Mouse (Mus musculus): ENCODE measurements around the gene Ptprh. TPM values are rescaled to one million over a fixed set of nuclear protein-coding genes. Genes with fewer than 3 reads are reported as not detected.

Gene Ptprh
- polyA plus RNA-seq, 1 experiment from 2014 or later, result 0.13 TPM

GRCm38 (mm10) chr7:4513236-4513635 lies 90.6 kb downstream of the Ptprh start:
- no peaks in the 10 kb centered on the region for H3K36me3 ChIP-seq (ENCODE audit: insufficient read depth, low read length)
- H3K9me3 ChIP-seq (replicated peaks; ENCODE audit: low read length), result no peaks in the 10 kb centered on the region
- 33% methylated on average over 13 of the region's 13 CpGs for WGBS
- H3K9ac ChIP-seq (ENCODE audit: low read depth, low read length), result no peak overlapping the region
- H3K4me1 ChIP-seq (replicated peaks; ENCODE audit: insufficient read depth, low read length), result 0 out of 2 replicates have a peak, but pooled peaks cover 10% of the 10 kb centered on the region
- DNase-seq (ENCODE audit: low spot score), result peak; percentile 68
- no peak overlapping the region for H3K4me2 ChIP-seq (ENCODE audit: low read length)
- ATAC-seq (replicated peaks; ENCODE audit: low FRiP score, low read depth), result no peak
- TF ChIP-seq CTCF (IDR thresholded peaks at IDR 0.05; ENCODE audit: low read depth), result peak; percentile 87
- no peak overlapping the region for H3K4me3 ChIP-seq (replicated peaks; ENCODE audit: low read depth, low read length)
- H3K27ac ChIP-seq, result no peak overlapping the region
- H3K27me3 ChIP-seq (ENCODE audit: insufficient read depth, low read length), result no peaks in the 10 kb centered on the region

GRCm38 (mm10) chr7:4511489-4512224 lies 92.2 kb downstream of the Ptprh start:
- 61% methylated on average over 8 of the region's 8 CpGs for WGBS

GRCm38 (mm10) chr7:4509863-4510608 lies 93.8 kb downstream of the Ptprh start:
- DNase-seq (ENCODE audit: low spot score) (peak; percentile 89), ATAC-seq (replicated peaks; ENCODE audit: low FRiP score, low read depth) (peak; percentile 73)
- Histone ChIP-seq H3K4me1 (replicated peaks; ENCODE audit: insufficient read depth, low read length) (0 out of 2 replicates have a peak, but pooled peaks cover 6% of the 10 kb centered on the region), H3K9ac (ENCODE audit: low read depth, low read length) (no peak overlapping the region), H3K27ac (no peak overlapping the region), H3K4me3 (replicated peaks; ENCODE audit: low read depth, low read length) (no peak overlapping the region), H3K27me3 (ENCODE audit: insufficient read depth, low read length) (no peaks in the 10 kb centered on the region), H3K36me3 (ENCODE audit: insufficient read depth, low read length) (no peaks in the 10 kb centered on the region), H3K4me2 (ENCODE audit: low read length) (peak overlapping the region; percentile 37; the same call in 1 of the 2 replicates), H3K9me3 (replicated peaks; ENCODE audit: low read length) (no peaks in the 10 kb centered on the region)
- 16% methylated on average over 24 of the region's 24 CpGs for WGBS
- peak; percentile 85 for TF ChIP-seq CTCF (IDR thresholded peaks at IDR 0.05; ENCODE audit: low read depth)

More at GRCm38 (mm10) chr7:4511489-4512224, 92.2 kb downstream of the Ptprh start:
- Histone ChIP-seq H3K27ac (0 out of 2 replicates have a peak overlapping the region, but pooled peaks have one; percentile 5), H3K27me3 (ENCODE audit: insufficient read depth, low read length) (no peaks in the 10 kb centered on the region), H3K4me3 (replicated peaks; ENCODE audit: low read depth, low read length) (no peak overlapping the region), H3K36me3 (ENCODE audit: insufficient read depth, low read length) (no peaks in the 10 kb centered on the region), H3K9me3 (replicated peaks; ENCODE audit: low read length) (no peaks in the 10 kb centered on the region), H3K4me2 (ENCODE audit: low read length) (no peak overlapping the region), H3K9ac (ENCODE audit: low read depth, low read length) (no peak overlapping the region), H3K4me1 (replicated peaks; ENCODE audit: insufficient read depth, low read length) (0 out of 2 replicates have a peak, but pooled peaks cover 10% of the 10 kb centered on the region)
- DNase-seq (ENCODE audit: low spot score), result no peak
- ATAC-seq (replicated peaks; ENCODE audit: low FRiP score, low read depth), result no peak
- TF ChIP-seq CTCF (IDR thresholded peaks at IDR 0.05; ENCODE audit: low read depth), result no peak

GRCm38 (mm10) chr7:4508739-4509116 lies 95.1 kb downstream of the Ptprh start:
- no peak overlapping the region for H3K9ac ChIP-seq (ENCODE audit: low read depth, low read length)
- TF ChIP-seq CTCF (IDR thresholded peaks at IDR 0.05; ENCODE audit: low read depth), result no peak
- H3K4me3 ChIP-seq (replicated peaks; ENCODE audit: low read depth, low read length), result no peak overlapping the region
- H3K27me3 ChIP-seq (ENCODE audit: insufficient read depth, low read length), result no peaks in the 10 kb centered on the region
- ATAC-seq (replicated peaks; ENCODE audit: low FRiP score, low read depth) (no peak), DNase-seq (ENCODE audit: low spot score) (no peak)
- no peak overlapping the region for H3K27ac ChIP-seq
- 92% methylated on average over 8 of the region's 8 CpGs for WGBS
- no peak overlapping the region for H3K4me2 ChIP-seq (ENCODE audit: low read length)
- no peaks in the 10 kb centered on the region for H3K9me3 ChIP-seq (replicated peaks; ENCODE audit: low read length)
- H3K4me1 ChIP-seq (replicated peaks; ENCODE audit: insufficient read depth, low read length), result no peaks in the 10 kb centered on the region
- no peaks in the 10 kb centered on the region for H3K36me3 ChIP-seq (ENCODE audit: insufficient read depth, low read length)

GRCm38 (mm10) chr7:4508062-4508738 lies 95.6 kb downstream of the Ptprh start:
- ATAC-seq (replicated peaks; ENCODE audit: low FRiP score, low read depth) (no peak), DNase-seq (ENCODE audit: low spot score) (no peak)
- whole genome bisulfite sequencing, result 82% methylated on average over 17 of the region's 32 CpGs

GRCm38 (mm10) chr7:4507220-4507619 lies 96.6 kb downstream of the Ptprh start:
- DNase-seq (ENCODE audit: low spot score), result no peak
- no peak for ATAC-seq (replicated peaks; ENCODE audit: low FRiP score, low read depth)
- Histone ChIP-seq H3K4me1 (replicated peaks; ENCODE audit: insufficient read depth, low read length) (no peaks in the 10 kb centered on the region), H3K27me3 (ENCODE audit: insufficient read depth, low read length) (no peaks in the 10 kb centered on the region), H3K27ac (no peak overlapping the region), H3K36me3 (ENCODE audit: insufficient read depth, low read length) (no peaks in the 10 kb centered on the region), H3K4me2 (ENCODE audit: low read length) (no peak overlapping the region), H3K4me3 (replicated peaks; ENCODE audit: low read depth, low read length) (no peak overlapping the region), H3K9me3 (replicated peaks; ENCODE audit: low read length) (no peaks in the 10 kb centered on the region), H3K9ac (ENCODE audit: low read depth, low read length) (no peak overlapping the region)
- 67% methylated on average over 3 of the region's 4 CpGs for WGBS
- no peak for TF ChIP-seq CTCF (IDR thresholded peaks at IDR 0.05; ENCODE audit: low read depth)

More at GRCm38 (mm10) chr7:4508062-4508738, 95.6 kb downstream of the Ptprh start:
- TF ChIP-seq CTCF (IDR thresholded peaks at IDR 0.05; ENCODE audit: low read depth), result peak; percentile 39; the same call in 1 of the 2 replicates
- no peaks in the 10 kb centered on the region for H3K4me1 ChIP-seq (replicated peaks; ENCODE audit: insufficient read depth, low read length)
- H3K9ac ChIP-seq (ENCODE audit: low read depth, low read length), result no peak overlapping the region
- H3K27me3 ChIP-seq (ENCODE audit: insufficient read depth, low read length), result no peaks in the 10 kb centered on the region
- no peaks in the 10 kb centered on the region for H3K36me3 ChIP-seq (ENCODE audit: insufficient read depth, low read length)
- H3K4me3 ChIP-seq (replicated peaks; ENCODE audit: low read depth, low read length), result no peak overlapping the region
- no peak overlapping the region for H3K27ac ChIP-seq
- H3K4me2 ChIP-seq (ENCODE audit: low read length), result no peak overlapping the region
- no peaks in the 10 kb centered on the region for H3K9me3 ChIP-seq (replicated peaks; ENCODE audit: low read length)

All from kidney, postnatal 0 days (tissue).